Mouse (Mus musculus): ENCODE results near the gene Zfp524. TPM values are rescaled to one million over a fixed set of nuclear protein-coding genes. Genes with fewer than 3 reads are reported as not detected.

The Zfp524 gene
- total RNA-seq, 1 experiment from 2014 or later: 13.7 TPM

DNA sequence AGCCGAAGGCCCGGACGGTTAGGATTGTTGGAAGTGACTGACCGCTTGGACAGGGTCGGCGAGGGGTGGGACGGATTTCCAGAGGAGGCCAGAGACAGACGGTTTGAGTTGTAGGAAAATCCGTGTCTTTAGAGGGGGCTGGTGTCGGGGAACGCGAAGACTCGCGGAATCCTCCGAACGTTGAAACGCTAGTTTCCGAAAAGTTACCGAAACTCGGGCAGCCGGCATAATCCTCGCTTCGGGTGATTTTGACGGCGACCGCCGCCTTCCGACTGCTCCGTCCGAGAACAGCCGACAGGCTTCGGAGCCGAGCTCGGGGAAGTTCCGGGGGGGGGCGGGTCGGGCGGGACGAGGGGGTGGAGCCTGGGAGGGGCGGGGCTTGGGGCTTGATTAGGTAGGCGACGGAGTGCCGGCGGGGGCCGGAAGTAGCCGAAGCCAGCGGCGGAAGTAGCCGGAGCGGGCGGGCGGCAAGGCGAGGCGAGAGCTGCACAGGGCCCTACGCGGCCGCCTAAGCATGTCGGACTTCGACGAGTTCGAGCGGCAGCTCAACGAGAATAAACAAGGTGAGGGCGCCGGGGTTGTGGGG, 47.7 kb downstream of the Zfp524 start, which contains the start of gene U2af2:
Gene U2af2, plus strand, starts transcription at position 370 of the 586 bp plus-strand sequence.
- ATAC-seq (ENCODE audit: extremely low read depth, insufficient number of reproducible peaks, low FRiP score, poor library complexity, severe bottlenecking): peak; percentile 36

- no peak for ATAC-seq (ENCODE audit: extremely low read depth, insufficient number of reproducible peaks, low FRiP score, poor library complexity, severe bottlenecking)
These were observed 48.3 kb downstream of the Zfp524 start for GRCm38 (mm10) chr7:5062360-5063001.

GRCm38 (mm10) chr7:5064886-5065285, 50.7 kb downstream of the Zfp524 start:
- no peak for ATAC-seq (ENCODE audit: extremely low read depth, insufficient number of reproducible peaks, low FRiP score, poor library complexity, severe bottlenecking)

Other genes starting within 250 kb of the Zfp524 start
- gene Fam71e2, start 243.1 kb upstream of the Zfp524 start, total RNA-seq (2017): not detected in 2 replicates
- not detected in 2 replicates for gene Il11, start 231.6 kb upstream of the Zfp524 start, total RNA-seq (2017)
- gene Tmem190, start 231.5 kb upstream of the Zfp524 start, total RNA-seq (2017): not detected in 2 replicates
- gene Tmem238, start 224.8 kb upstream of the Zfp524 start, total RNA-seq (2017): 1.1 and 2.2 TPM in 2 replicates
- 325 and 398 TPM in 2 replicates for gene Rpl28, start 221.5 kb upstream of the Zfp524 start, total RNA-seq (2017)
- gene Ube2s, start 201.8 kb upstream of the Zfp524 start, total RNA-seq (2017): 94.5 and 103 TPM in 2 replicates
- gene Shisa7, start 169.7 kb upstream of the Zfp524 start, total RNA-seq (2017): not detected in 2 replicates
- 11.3 and 12.2 TPM in 2 replicates for gene Isoc2b, start 144.2 kb upstream of the Zfp524 start, total RNA-seq (2017)
- 4.0 and 4.2 TPM in 2 replicates for gene Isoc2a, start 137.3 kb upstream of the Zfp524 start, total RNA-seq (2017)
- not detected in 2 replicates for gene Gm36210, start 107.9 kb upstream of the Zfp524 start, total RNA-seq (2017)
- gene Zfp628, start 99.2 kb upstream of the Zfp524 start, total RNA-seq (2017): 6.0 and 7.2 TPM in 2 replicates
- gene Nat14, start 92.4 kb upstream of the Zfp524 start, total RNA-seq (2017): 1.2 and 2.2 TPM in 2 replicates
- gene Ssc5d, start 88.6 kb upstream of the Zfp524 start, total RNA-seq (2017): 0.47 and 1.4 TPM in 2 replicates
- not detected in 2 replicates for gene Sbk2, start 50.0 kb upstream of the Zfp524 start, total RNA-seq (2017)
- not detected in 2 replicates for gene Sbk3, start 43.2 kb upstream of the Zfp524 start, total RNA-seq (2017)
- 4.1 and 4.5 TPM in 2 replicates for gene Zfp579, start 18.3 kb upstream of the Zfp524 start, total RNA-seq (2017)
- gene Fiz1, start 282 bp downstream of the Zfp524 start, total RNA-seq (2017): 19.8 and 22.2 TPM in 2 replicates
- 1.8 TPM in 1 of 2 replicates, not detected in the other for gene Gm44973, start 1.1 kb downstream of the Zfp524 start, total RNA-seq (2017)
- gene Zfp865, start 6.0 kb downstream of the Zfp524 start, total RNA-seq (2017): 34.3 and 38.5 TPM in 2 replicates
- 0.23 TPM in 1 of 2 replicates, not detected in the other for gene Ccdc106, start 6.1 kb downstream of the Zfp524 start, total RNA-seq (2017)
- 0.98 and 1.6 TPM in 2 replicates for gene 4632433K11Rik, start 19.7 kb downstream of the Zfp524 start, total RNA-seq (2017)
- gene Zfp784, start 24.0 kb downstream of the Zfp524 start, total RNA-seq (2017): 2.9 and 3.4 TPM in 2 replicates
- gene Zfp580, start 37.1 kb downstream of the Zfp524 start, total RNA-seq (2017): 0.93 TPM in 1 of 2 replicates, not detected in the other
- 168 and 188 TPM in 2 replicates for gene U2af2, start 47.7 kb downstream of the Zfp524 start, total RNA-seq (2017)
- 118 and 130 TPM in 2 replicates for gene Epn1, start 65.8 kb downstream of the Zfp524 start, total RNA-seq (2017)
- gene Rfpl4, start 102.5 kb downstream of the Zfp524 start, total RNA-seq (2017): not detected in 2 replicates
- 0.98 TPM in 1 of 2 replicates, not detected in the other for gene Rasl2-9, start 111.5 kb downstream of the Zfp524 start, total RNA-seq (2017)
- not detected in 2 replicates for gene Vmn1r55, start 135.3 kb downstream of the Zfp524 start, total RNA-seq (2017)
- not detected in 2 replicates for gene Vmn1r56, start 182.3 kb downstream of the Zfp524 start, total RNA-seq (2017)
- not detected in 2 replicates for gene Vmn1r57, start 204.1 kb downstream of the Zfp524 start, total RNA-seq (2017)